Mouse (Mus musculus) lung, postnatal 0 days (tissue): ENCODE results near the gene Zbtb8a.

Source experiments
- CTCF ChIP-seq: IDR thresholded peaks from 2 replicates; pipeline ENCODE4 v1.5.1; 2016; ENCODE audit warnings: antibody characterized with exemption, mild to moderate bottlenecking
- EP300 ChIP-seq: IDR thresholded peaks from 2 replicates; pipeline ENCODE4 v1.6.1; 2016; ENCODE audit warnings: antibody characterized with exemption, mild to moderate bottlenecking, control low read depth

DNA sequence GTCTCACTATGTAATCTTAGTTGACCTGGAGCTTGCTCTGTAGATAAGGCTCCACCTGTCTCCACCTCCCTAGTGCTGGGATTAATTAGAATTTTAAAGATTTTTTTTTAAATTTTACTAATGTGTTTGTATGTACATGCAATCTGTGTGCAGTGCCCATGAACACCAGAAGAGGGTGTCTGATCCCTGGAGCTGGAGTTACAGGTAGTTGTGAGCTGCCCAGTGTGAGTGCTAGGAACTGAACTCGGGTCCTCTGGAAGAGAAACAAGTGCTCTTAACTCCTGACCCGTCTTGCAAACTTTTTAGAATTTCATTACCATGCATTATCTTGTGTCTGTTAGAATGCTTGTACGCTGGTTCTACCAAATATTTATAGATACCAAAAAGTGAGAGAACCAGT is 6.5 kb downstream of the Zbtb8a start:
- TF ChIP-seq CTCF (peak; percentile 40), EP300 (no peak)
